Mouse (Mus musculus): Measurements from ENCODE around the gene Hap1. TPM values are rescaled to one million over a fixed set of nuclear protein-coding genes. Genes with fewer than 3 reads are reported as not detected.

The Hap1 gene
- polyA plus RNA-seq, 1 experiment from 2014 or later = 8.0 TPM

DNA sequence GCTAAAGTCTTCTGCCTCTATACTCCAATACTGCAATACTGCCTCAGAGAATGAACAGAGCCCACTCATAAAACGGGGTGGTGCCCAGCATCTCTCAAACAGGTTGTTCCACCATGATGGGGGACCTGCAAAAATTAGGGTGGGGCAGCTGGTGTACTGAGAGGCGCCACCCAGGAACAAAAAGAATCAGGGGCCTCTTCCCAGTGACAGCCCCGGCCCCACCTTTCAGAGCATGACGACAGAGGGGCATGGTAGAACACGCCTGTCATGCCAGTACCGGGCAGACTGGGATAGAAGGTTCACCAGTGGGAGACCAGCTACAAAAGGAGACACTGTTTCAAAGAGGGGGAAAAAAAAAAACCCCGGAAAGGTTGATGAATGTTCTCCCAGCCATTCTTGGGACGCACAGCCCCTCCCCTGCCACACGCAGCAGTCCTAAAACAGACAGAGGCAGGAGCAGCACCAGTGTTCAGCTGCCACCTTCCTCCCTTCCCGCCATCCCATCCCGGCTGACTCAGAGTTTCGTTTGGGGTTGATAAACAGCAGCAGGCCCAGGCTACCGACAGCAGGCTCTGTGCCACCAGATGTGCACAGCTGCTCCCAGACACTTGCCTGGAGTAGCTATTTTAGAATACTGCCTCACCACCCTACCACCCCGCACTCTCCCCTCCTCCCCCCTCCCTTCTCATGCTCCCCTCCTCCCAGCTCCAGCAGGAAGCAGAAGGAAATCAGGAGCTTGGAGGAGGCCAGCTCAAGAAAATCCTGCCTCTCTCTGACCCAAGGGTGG lies 31.9 kb upstream of the Hap1 start:
- Histone ChIP-seq H3K4me1 (peaks cover 68% of the 10 kb centered on the region), H3K9ac (peak overlapping the region; percentile 72), H3K27me3 (replicated peaks) (no peaks in the 10 kb centered on the region), H3K27ac (replicated peaks) (peak overlapping the region; percentile 92), H3K4me2 (peak overlapping the region; percentile 53), H3K4me3 (peak overlapping the region; percentile 3; the same call in 1 of the 2 replicates), H3K36me3 (peaks cover 43% of the 10 kb centered on the region), H3K9me3 (no peaks in the 10 kb centered on the region)
- peak; percentile 47; the same call in 1 of the 2 replicates for ATAC-seq (ENCODE audit: extremely low read depth, insufficient number of reproducible peaks, low FRiP score, low TSS enrichment)
- 22% methylated on average over 14 of the region's 14 CpGs for WGBS

DNA sequence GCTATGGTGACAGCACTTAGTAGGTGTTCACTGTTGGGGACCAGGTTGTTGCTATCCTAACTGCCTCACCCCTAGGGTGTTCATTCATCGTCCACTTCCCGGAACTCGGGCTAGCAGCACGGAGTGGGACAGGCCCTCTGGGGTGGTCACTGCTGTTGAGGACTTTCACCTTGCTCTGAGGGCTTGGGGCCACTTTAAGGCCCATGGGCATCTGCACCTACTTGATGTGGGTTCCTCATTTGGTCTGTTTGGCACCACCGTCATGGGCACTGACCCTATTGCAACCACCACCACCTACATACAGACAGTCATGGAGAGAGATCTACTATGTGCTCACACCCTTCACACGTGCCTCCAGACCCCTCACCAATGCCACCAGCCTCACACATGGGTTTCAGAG lies 31.2 kb upstream of the Hap1 start:
- Histone ChIP-seq H3K36me3 (peaks cover 45% of the 10 kb centered on the region), H3K27ac (replicated peaks) (peak overlapping the region; percentile 92), H3K9ac (peak overlapping the region; percentile 72; the same call in 1 of the 2 replicates), H3K4me2 (0 out of 2 replicates have a peak overlapping the region, but pooled peaks have one; percentile 53), H3K9me3 (no peaks in the 10 kb centered on the region), H3K4me3 (no peak overlapping the region), H3K27me3 (replicated peaks) (no peaks in the 10 kb centered on the region), H3K4me1 (peaks cover 61% of the 10 kb centered on the region)
- 84% methylated on average over 6 of the region's 6 CpGs for WGBS
- no peak for ATAC-seq (ENCODE audit: extremely low read depth, insufficient number of reproducible peaks, low FRiP score, low TSS enrichment)

DNA sequence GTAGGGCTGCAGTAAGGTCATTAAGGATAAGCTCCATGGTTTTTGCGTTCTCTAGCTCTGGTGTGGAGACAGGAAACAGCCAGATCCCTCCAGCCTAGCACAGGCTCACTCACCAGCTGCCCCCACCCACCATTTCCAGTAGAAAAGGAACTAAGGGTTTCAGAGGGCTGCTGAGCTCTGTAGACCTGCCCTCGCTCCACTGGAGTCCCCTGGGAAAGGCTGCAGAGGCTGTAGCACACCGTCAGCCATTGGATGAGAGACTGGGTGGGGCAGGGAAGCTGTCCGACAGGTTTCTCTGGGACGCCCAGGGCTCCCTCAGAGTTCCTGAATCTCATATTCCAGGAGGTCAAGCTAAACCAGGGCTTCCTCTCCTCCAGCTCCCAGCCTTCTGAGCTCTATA lies 30.7 kb upstream of the Hap1 start:
- peak overlapping the region; percentile 33; the same call in 1 of the 2 replicates for H3K9ac ChIP-seq

DNA sequence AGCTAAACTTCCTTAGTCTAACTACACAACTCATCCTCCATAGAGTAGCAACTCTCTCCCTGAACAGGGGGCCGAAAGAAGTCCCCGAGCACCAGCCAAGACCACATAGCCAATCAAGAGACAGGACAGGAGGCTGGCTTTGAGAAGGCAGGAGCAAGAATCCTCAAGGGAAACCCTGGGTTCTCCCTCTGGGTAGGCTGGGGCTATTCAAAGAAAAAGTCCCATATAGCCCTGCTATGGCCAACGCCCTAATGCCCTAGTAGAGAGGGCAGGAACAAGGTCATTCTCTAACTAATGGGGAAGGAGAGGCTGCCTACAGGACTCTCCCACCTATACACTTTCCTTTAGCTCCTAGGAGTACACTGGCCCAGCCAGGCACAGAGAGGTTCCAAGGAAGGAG lies 29.1 kb upstream of the Hap1 start:
- no peaks in the 10 kb centered on the region for H3K9me3 ChIP-seq
- no peak overlapping the region for H3K4me2 ChIP-seq
- ATAC-seq (ENCODE audit: extremely low read depth, insufficient number of reproducible peaks, low FRiP score, low TSS enrichment) = no peak
- H3K27ac ChIP-seq (replicated peaks) = no peak overlapping the region
- no peak overlapping the region for H3K4me3 ChIP-seq
- no peaks in the 10 kb centered on the region for H3K27me3 ChIP-seq (replicated peaks)
- peaks cover 40% of the 10 kb centered on the region for H3K4me1 ChIP-seq
- H3K9ac ChIP-seq = 0 out of 2 replicates have a peak overlapping the region, but pooled peaks have one; percentile 3
- peaks cover 66% of the 10 kb centered on the region for H3K36me3 ChIP-seq
- WGBS = 88% methylated on average over 3 of the region's 3 CpGs

More for the DNA sequence above, 30.7 kb upstream of the Hap1 start:
- WGBS = 53% methylated on average over 5 of the region's 5 CpGs
- H3K4me1 ChIP-seq = peaks cover 56% of the 10 kb centered on the region
- H3K27ac ChIP-seq (replicated peaks) = peak overlapping the region; percentile 17; the same call in 1 of the 2 replicates
- ATAC-seq (ENCODE audit: extremely low read depth, insufficient number of reproducible peaks, low FRiP score, low TSS enrichment) = no peak
- H3K4me3 ChIP-seq = no peak overlapping the region
- no peaks in the 10 kb centered on the region for H3K9me3 ChIP-seq
- no peak overlapping the region for H3K4me2 ChIP-seq
- H3K36me3 ChIP-seq = peaks cover 50% of the 10 kb centered on the region
- no peaks in the 10 kb centered on the region for H3K27me3 ChIP-seq (replicated peaks)

DNA sequence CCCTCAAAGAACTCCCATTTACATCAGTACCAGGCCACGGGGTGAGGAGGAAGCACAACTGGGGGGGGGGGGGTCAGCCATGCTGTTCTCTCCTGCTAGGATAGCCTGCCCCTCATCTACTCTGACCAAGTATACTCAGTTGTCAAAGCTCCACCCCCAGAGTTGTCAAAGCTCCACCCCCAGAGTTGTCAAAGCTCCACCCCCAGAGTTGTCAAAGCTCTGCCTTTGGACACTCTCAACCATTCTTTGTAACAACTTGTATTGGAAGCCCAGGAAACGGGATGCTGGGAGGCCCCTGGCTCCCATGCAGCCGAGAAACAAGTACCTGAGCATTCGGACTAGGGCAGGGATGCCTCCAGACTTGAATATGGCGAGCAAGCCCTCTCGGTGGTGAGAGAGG lies 26.8 kb upstream of the Hap1 start:
- H3K27ac ChIP-seq (replicated peaks) = no peak overlapping the region

DNA sequence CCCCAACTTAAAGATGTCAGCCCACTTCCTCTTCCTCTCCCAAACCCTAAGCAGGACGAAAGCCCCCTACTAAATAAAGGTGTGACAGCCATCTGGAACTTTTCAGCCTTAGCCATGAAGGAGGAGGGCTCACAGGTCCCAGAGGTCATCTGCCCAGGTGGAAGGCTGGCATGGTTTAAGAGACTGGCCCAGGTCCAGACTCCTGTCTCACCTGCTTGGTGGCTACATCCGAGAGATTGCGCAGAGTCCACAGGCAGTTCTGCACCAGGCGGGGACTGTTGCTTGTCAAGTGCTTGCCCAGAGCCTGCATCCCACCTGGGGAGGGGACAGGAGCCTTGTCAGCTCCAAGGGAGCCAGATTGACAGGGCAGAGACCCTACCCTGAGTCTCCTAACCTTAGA lies 23.4 kb upstream of the Hap1 start:
- Histone ChIP-seq H3K4me1 (no peaks in the 10 kb centered on the region), H3K27ac (replicated peaks) (no peak overlapping the region), H3K4me3 (no peak overlapping the region), H3K27me3 (replicated peaks) (no peaks in the 10 kb centered on the region), H3K36me3 (peaks cover 99% of the 10 kb centered on the region), H3K4me2 (no peak overlapping the region), H3K9me3 (no peaks in the 10 kb centered on the region), H3K9ac (no peak overlapping the region)
- ATAC-seq (ENCODE audit: extremely low read depth, insufficient number of reproducible peaks, low FRiP score, low TSS enrichment) = no peak
- WGBS = 73% methylated on average over 4 of the region's 4 CpGs

More for the DNA sequence above, 26.8 kb upstream of the Hap1 start:
- Histone ChIP-seq H3K27me3 (replicated peaks) (no peaks in the 10 kb centered on the region), H3K4me3 (no peak overlapping the region), H3K4me2 (no peak overlapping the region), H3K4me1 (peaks cover 17% of the 10 kb centered on the region), H3K9me3 (no peaks in the 10 kb centered on the region), H3K9ac (no peak overlapping the region), H3K36me3 (peaks cover 89% of the 10 kb centered on the region)
- WGBS = 80% methylated on average over 6 of the region's 6 CpGs
- ATAC-seq (ENCODE audit: extremely low read depth, insufficient number of reproducible peaks, low FRiP score, low TSS enrichment) = no peak

DNA sequence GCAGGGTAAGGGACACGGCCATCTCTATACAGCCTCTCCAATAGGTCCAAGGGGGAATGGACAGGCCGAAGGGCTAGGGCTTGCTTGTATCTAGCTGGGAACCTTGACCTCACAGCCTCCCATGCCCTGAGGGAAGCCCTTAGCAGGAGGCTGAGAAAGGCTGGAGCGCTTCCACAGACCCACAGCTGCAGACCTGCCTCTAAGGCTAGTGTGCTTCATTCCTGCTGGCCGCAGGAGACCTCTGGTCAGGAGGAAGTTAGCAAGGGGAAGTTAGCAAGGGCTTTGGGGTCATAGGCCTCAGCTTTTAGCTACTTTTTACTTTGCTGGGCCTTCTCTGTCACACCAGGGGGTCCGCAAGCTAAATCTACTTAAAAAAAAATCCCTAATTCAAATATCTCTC lies 22.5 kb upstream of the Hap1 start:
- Histone ChIP-seq H3K4me3 (no peak overlapping the region), H3K27ac (replicated peaks) (no peak overlapping the region), H3K4me1 (no peaks in the 10 kb centered on the region), H3K36me3 (peaks cover 99% of the 10 kb centered on the region), H3K27me3 (replicated peaks) (no peaks in the 10 kb centered on the region), H3K9me3 (no peaks in the 10 kb centered on the region), H3K9ac (no peak overlapping the region), H3K4me2 (no peak overlapping the region)
- 81% methylated on average over 5 of the region's 5 CpGs for WGBS
- ATAC-seq (ENCODE audit: extremely low read depth, insufficient number of reproducible peaks, low FRiP score, low TSS enrichment) = no peak

DNA sequence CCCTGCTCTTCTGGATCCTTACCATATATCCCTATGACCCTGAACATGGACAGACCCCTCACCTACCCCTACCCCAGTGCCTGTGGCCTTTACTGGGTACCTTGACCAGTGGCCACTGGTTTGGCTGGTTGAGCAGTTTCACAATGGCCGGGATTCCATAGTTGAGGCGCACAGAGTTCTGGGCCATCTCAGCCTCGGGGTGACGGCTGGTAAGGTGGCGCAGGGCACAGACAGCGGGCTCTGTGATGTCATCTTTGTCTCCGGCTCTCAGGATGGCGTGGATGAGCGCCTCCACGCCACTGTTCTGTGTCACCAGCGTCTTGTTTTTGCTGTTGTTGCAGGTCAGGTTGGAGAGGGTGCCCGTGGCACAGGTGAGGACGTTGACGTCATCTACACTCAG lies 22.1 kb upstream of the Hap1 start:
- Histone ChIP-seq H3K9me3 (no peaks in the 10 kb centered on the region), H3K27me3 (replicated peaks) (no peaks in the 10 kb centered on the region), H3K9ac (no peak overlapping the region), H3K4me2 (no peak overlapping the region), H3K36me3 (peaks cover 99% of the 10 kb centered on the region), H3K27ac (replicated peaks) (no peak overlapping the region), H3K4me1 (no peaks in the 10 kb centered on the region), H3K4me3 (no peak overlapping the region)
- no peak for ATAC-seq (ENCODE audit: extremely low read depth, insufficient number of reproducible peaks, low FRiP score, low TSS enrichment)
- whole genome bisulfite sequencing = 92% methylated on average over 14 of the region's 14 CpGs

DNA sequence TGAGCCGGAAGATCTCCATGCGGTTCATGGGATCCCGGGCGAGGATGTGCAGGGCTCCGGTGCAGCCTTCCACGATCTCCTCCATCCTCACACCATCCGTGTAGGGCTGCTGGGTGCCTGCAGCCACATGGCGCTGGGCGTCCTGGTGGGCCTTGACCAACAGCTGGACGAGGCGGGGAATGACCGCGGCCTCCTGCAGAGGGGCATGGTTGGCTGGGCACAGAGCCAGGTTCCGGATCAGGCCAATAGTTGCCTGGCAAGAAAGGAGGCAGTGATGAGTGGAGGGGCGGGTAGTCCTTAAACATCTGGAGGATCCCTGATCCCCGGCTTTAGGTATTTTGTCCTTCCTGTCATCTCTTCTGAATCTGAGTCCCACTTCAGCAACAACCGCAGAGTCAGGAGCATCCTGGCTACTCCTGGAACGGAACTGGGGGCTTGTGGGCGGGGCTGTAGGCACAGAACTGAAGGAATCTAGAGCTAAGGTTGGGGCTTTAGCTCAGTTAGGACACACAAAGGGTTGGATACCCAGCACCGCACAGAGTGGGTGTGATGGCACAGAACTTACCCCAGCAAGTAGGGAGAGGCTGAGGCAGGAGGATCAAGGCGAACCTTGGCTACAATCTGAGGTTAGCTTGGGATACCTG lies 20.9 kb upstream of the Hap1 start:
- no peak overlapping the region for H3K4me3 ChIP-seq
- peaks cover 99% of the 10 kb centered on the region for H3K36me3 ChIP-seq
- 90% methylated on average over 21 of the region's 21 CpGs for WGBS
- no peaks in the 10 kb centered on the region for H3K9me3 ChIP-seq
- H3K4me1 ChIP-seq = no peaks in the 10 kb centered on the region
- H3K9ac ChIP-seq = no peak overlapping the region
- H3K27me3 ChIP-seq (replicated peaks) = no peaks in the 10 kb centered on the region
- H3K4me2 ChIP-seq = no peak overlapping the region
- no peak overlapping the region for H3K27ac ChIP-seq (replicated peaks)
- no peak for ATAC-seq (ENCODE audit: extremely low read depth, insufficient number of reproducible peaks, low FRiP score, low TSS enrichment)

DNA sequence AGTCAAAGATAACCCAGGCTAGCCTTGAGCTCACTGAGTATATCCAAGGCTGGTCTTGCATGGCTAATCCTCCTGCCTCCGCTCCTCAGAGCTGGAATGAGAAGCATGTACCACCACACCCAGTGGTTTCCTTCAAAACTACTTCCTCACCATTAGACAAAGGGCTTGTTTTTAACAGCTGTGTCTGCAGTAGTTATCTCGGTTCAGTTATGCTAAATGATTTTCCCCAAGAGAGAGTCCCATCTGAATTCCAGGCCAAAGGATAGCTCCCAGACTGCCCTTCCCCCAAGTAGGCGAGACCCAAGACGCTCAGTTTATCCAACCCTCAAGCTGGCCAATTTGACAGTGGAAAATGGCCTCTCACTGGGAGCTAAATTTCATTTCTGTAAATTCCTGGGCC lies 20.1 kb upstream of the Hap1 start:
- Histone ChIP-seq H3K27me3 (replicated peaks) (no peaks in the 10 kb centered on the region), H3K36me3 (peaks cover 99% of the 10 kb centered on the region), H3K27ac (replicated peaks) (no peak overlapping the region), H3K4me3 (no peak overlapping the region), H3K9me3 (no peaks in the 10 kb centered on the region), H3K4me1 (no peaks in the 10 kb centered on the region), H3K9ac (no peak overlapping the region), H3K4me2 (no peak overlapping the region)
- 69% methylated on average over 4 of the region's 4 CpGs for WGBS
- no peak for ATAC-seq (ENCODE audit: extremely low read depth, insufficient number of reproducible peaks, low FRiP score, low TSS enrichment)

DNA sequence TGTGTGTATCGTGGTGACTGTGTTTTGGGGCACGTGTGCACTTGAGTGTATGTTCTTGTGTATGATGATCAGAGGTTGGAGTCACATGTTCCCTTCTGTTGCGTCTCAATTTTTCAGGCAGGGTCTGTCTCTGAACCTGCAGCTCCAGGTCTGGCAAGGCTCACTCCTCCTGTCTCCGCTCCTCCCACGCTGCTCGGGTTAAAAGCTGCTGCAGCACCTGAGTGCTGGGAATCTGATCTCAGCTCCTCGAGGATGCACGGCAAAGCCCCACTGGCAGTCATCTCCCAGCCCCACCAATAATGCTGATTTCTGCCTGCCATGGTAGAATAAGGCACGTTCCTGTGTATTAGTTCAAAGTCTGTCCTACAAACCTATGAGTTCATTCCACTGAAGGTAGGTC lies 19.2 kb upstream of the Hap1 start:
- WGBS = 84% methylated on average over 9 of the region's 9 CpGs
- ATAC-seq (ENCODE audit: extremely low read depth, insufficient number of reproducible peaks, low FRiP score, low TSS enrichment) = no peak
- no peak overlapping the region for H3K4me2 ChIP-seq
- H3K36me3 ChIP-seq = peaks cover 99% of the 10 kb centered on the region
- H3K27ac ChIP-seq (replicated peaks) = no peak overlapping the region
- H3K9ac ChIP-seq = no peak overlapping the region
- no peaks in the 10 kb centered on the region for H3K27me3 ChIP-seq (replicated peaks)
- H3K4me1 ChIP-seq = 0 out of 2 replicates have a peak, but pooled peaks cover 2% of the 10 kb centered on the region
- H3K4me3 ChIP-seq = no peak overlapping the region
- no peaks in the 10 kb centered on the region for H3K9me3 ChIP-seq
